ENCODE assay signal across 13 mouse cellular contexts in genomic region chr12:4020505-4020904, GRCm38 (mm10). TPM values are rescaled to one million over a fixed set of nuclear protein-coding genes. Genes with fewer than 3 reads are reported as not detected.
DNase-seq lines count a peak whose midpoint lies in the region; ATAC-seq lines count a peak whose summit lies in the region.
"Had no signal": no experiment of that assay in that cellular context is flagged by ENCODE, and none has a peak within 500 bp of the region (broad histone marks: within the 10 kb centered on the region; RNA-seq: fewer than 3 reads in every experiment).

No protein-coding gene starts in this region.

- H3K27me3 ChIP-seq in forebrain, embryonic 13.5 days: no peaks in the 10 kb centered on the region
- no peaks in the 10 kb centered on the region for H3K27me3 ChIP-seq in forebrain, embryonic 11.5 days (ENCODE audit: control insufficient read depth, insufficient read depth, low read length)
- no peaks in the 10 kb centered on the region for H3K27me3 ChIP-seq in neural tube, embryonic 14.5 days (ENCODE audit: control insufficient read depth, insufficient read depth, low read length)
- no peaks in the 10 kb centered on the region for H3K27me3 ChIP-seq in neural tube, embryonic 15.5 days (replicated peaks)
- H3K27me3 ChIP-seq in midbrain, embryonic 15.5 days (replicated peaks): no peaks in the 10 kb centered on the region
- H3K27me3 ChIP-seq: limb, embryonic 15.5 days had no signal

- WGBS in forebrain, embryonic 13.5 days: 69% methylated on average over 8 of the region's 8 CpGs
- WGBS in forebrain, embryonic 11.5 days: 70% methylated on average over 8 of the region's 8 CpGs
- WGBS in neural tube, embryonic 14.5 days: 40% methylated on average over 8 of the region's 8 CpGs
- WGBS in neural tube, embryonic 15.5 days: 40% methylated on average over 8 of the region's 8 CpGs
- WGBS in midbrain, embryonic 15.5 days: 35% methylated on average over 8 of the region's 8 CpGs

- ATAC-seq in forebrain, embryonic 13.5 days: peak; percentile 41; the same call in 1 of the 2 replicates
- ATAC-seq in forebrain, embryonic 11.5 days (replicated peaks; ENCODE audit: low FRiP score): no peak
- peak; percentile 52; the same call in 1 of the 2 replicates for ATAC-seq in neural tube, embryonic 14.5 days (ENCODE audit: low read depth)
- no peak for ATAC-seq in neural tube, embryonic 15.5 days (ENCODE audit: low FRiP score)
- peak; percentile 55 for ATAC-seq in midbrain, embryonic 15.5 days (replicated peaks)
- ATAC-seq: forebrain, embryonic 14.5 days had no signal

- no peaks in the 10 kb centered on the region for H3K9me3 ChIP-seq in forebrain, embryonic 13.5 days (replicated peaks)
- H3K9me3 ChIP-seq in forebrain, embryonic 11.5 days (ENCODE audit: control insufficient read depth, low read length): no peaks in the 10 kb centered on the region
- H3K9me3 ChIP-seq in neural tube, embryonic 14.5 days (ENCODE audit: control insufficient read depth, low read length): no peaks in the 10 kb centered on the region
- H3K9me3 ChIP-seq in neural tube, embryonic 15.5 days (replicated peaks): no peaks in the 10 kb centered on the region
- H3K9me3 ChIP-seq in midbrain, embryonic 15.5 days: no peaks in the 10 kb centered on the region
- H3K9me3 ChIP-seq: limb, embryonic 15.5 days had no signal

- H3K27ac ChIP-seq in forebrain, embryonic 13.5 days: no peak overlapping the region
- no peak overlapping the region for H3K27ac ChIP-seq in forebrain, embryonic 11.5 days (ENCODE audit: low read depth, low read length)
- H3K27ac ChIP-seq in neural tube, embryonic 14.5 days (ENCODE audit: low read depth, low read length): no peak overlapping the region
- no peak overlapping the region for H3K27ac ChIP-seq in neural tube, embryonic 15.5 days (replicated peaks)
- H3K27ac ChIP-seq in midbrain, embryonic 15.5 days: peak overlapping the region; percentile 10; the same call in 1 of the 2 replicates
- H3K27ac ChIP-seq: limb, embryonic 15.5 days had no signal

- H3K36me3 ChIP-seq in forebrain, embryonic 13.5 days (ENCODE audit: poor library complexity, severe bottlenecking): no peaks in the 10 kb centered on the region
- no peaks in the 10 kb centered on the region for H3K36me3 ChIP-seq in forebrain, embryonic 11.5 days (ENCODE audit: control insufficient read depth, insufficient read depth, low read length)
- H3K36me3 ChIP-seq in neural tube, embryonic 14.5 days (ENCODE audit: control insufficient read depth, insufficient read depth, low read length): no peaks in the 10 kb centered on the region
- H3K36me3 ChIP-seq in neural tube, embryonic 15.5 days: no peaks in the 10 kb centered on the region
- no peaks in the 10 kb centered on the region for H3K36me3 ChIP-seq in midbrain, embryonic 15.5 days (replicated peaks)
- H3K36me3 ChIP-seq: limb, embryonic 15.5 days had no signal

- no peak overlapping the region for H3K4me2 ChIP-seq in forebrain, embryonic 13.5 days
- H3K4me2 ChIP-seq in forebrain, embryonic 11.5 days (ENCODE audit: low read depth, low read length, severe bottlenecking): no peak overlapping the region
- H3K4me2 ChIP-seq in neural tube, embryonic 14.5 days (ENCODE audit: low read depth, low read length): no peak overlapping the region
- no peak overlapping the region for H3K4me2 ChIP-seq in neural tube, embryonic 15.5 days
- H3K4me2 ChIP-seq in midbrain, embryonic 15.5 days: no peak overlapping the region
- H3K4me2 ChIP-seq: limb, embryonic 15.5 days had no signal

- H3K4me3 ChIP-seq in forebrain, embryonic 13.5 days: no peak overlapping the region
- H3K4me3 ChIP-seq in forebrain, embryonic 11.5 days (ENCODE audit: low read depth, low read length): no peak overlapping the region
- no peak overlapping the region for H3K4me3 ChIP-seq in neural tube, embryonic 14.5 days (ENCODE audit: low read depth, low read length)
- no peak overlapping the region for H3K4me3 ChIP-seq in neural tube, embryonic 15.5 days (replicated peaks)
- no peak overlapping the region for H3K4me3 ChIP-seq in midbrain, embryonic 15.5 days
- H3K4me3 ChIP-seq: limb, embryonic 15.5 days had no signal

- no peak for DNase-seq in forebrain, embryonic 11.5 days (ENCODE audit: low spot score)
- peak; percentile 63 for DNase-seq in heart, postnatal 4 days
- DNase-seq in thymus, postnatal 4 days: no peak
- no peak for DNase-seq in ovary, postnatal 14 days (ENCODE audit: low spot score)
- DNase-seq: cerebellum, adult 2 months; gastrocnemius, postnatal 14 days; kidney, adult 18-20 months had no signal

- 0 out of 2 replicates have a peak, but pooled peaks cover 2% of the 10 kb centered on the region for H3K4me1 ChIP-seq in forebrain, embryonic 13.5 days
- H3K4me1 ChIP-seq in forebrain, embryonic 11.5 days (replicated peaks; ENCODE audit: control insufficient read depth, insufficient read depth, low read length): no peaks in the 10 kb centered on the region
- H3K4me1 ChIP-seq in neural tube, embryonic 14.5 days (ENCODE audit: control insufficient read depth, insufficient read depth, low read length): 0 out of 2 replicates have a peak, but pooled peaks cover 4% of the 10 kb centered on the region
- H3K4me1 ChIP-seq in neural tube, embryonic 15.5 days: peaks cover 12% of the 10 kb centered on the region
- peaks cover 8% of the 10 kb centered on the region; the same call in 1 of the 2 replicates for H3K4me1 ChIP-seq in midbrain, embryonic 15.5 days

- no peak overlapping the region for H3K9ac ChIP-seq in forebrain, embryonic 13.5 days
- H3K9ac ChIP-seq in forebrain, embryonic 11.5 days (ENCODE audit: low read length): no peak overlapping the region
- no peak overlapping the region for H3K9ac ChIP-seq in neural tube, embryonic 14.5 days (replicated peaks; ENCODE audit: low read depth, low read length)
- H3K9ac ChIP-seq in neural tube, embryonic 15.5 days (replicated peaks): no peak overlapping the region
- no peak overlapping the region for H3K9ac ChIP-seq in midbrain, embryonic 15.5 days
- H3K9ac ChIP-seq: limb, embryonic 15.5 days had no signal

RNA-seq across cellular contexts. Expression of gene Efr3b, which starts 18.2 kb away (rescaled TPM):
- 20.7 and 24.4 TPM in 2 replicates for polyA plus RNA-seq in forebrain, embryonic 13.5 days (2015; fragmentation: Nextera tagmentation; extraction: Ambion mirVana)
- polyA plus RNA-seq in forebrain, embryonic 11.5 days (2014; fragmentation: Nextera tagmentation; extraction: Ambion mirVana): 13.7 and 14.4 TPM in 2 replicates
- 33.1 and 39.8 TPM in 2 replicates for polyA plus RNA-seq in neural tube, embryonic 14.5 days (2014; fragmentation: Nextera tagmentation; extraction: Ambion mirVana)
- polyA plus RNA-seq in neural tube, embryonic 15.5 days (2015; fragmentation: Nextera tagmentation; extraction: Ambion mirVana): 27.2 and 33.6 TPM in 2 replicates
- 1 to 10 TPM; 8.4 to 9.6 TPM for total RNA-seq in heart, postnatal 4 days (2021)
- polyA plus RNA-seq in midbrain, embryonic 15.5 days (2015; fragmentation: Nextera tagmentation; extraction: Ambion mirVana): 47.8 and 51.7 TPM in 2 replicates

Comparison
In these comparisons a context has a peak if more than half of its experiments do, and no peak if none do; other contexts are left out.
1. ATAC-seq: peak in forebrain, embryonic 13.5 days (single experiment), neural tube, embryonic 14.5 days (single experiment) and midbrain, embryonic 15.5 days (single experiment); none in forebrain, embryonic 11.5 days (single experiment) and neural tube, embryonic 15.5 days (single experiment).